Mouse (Mus musculus): ENCODE results near the gene Ncl. TPM values are rescaled to one million over a fixed set of nuclear protein-coding genes. Genes with fewer than 3 reads are reported as not detected.

Ncl gene
- polyA plus RNA-seq (2012; rRNA removed; ENCODE audit: low replicate concordance), result 4.2 and 4.9 TPM in 2 replicates

GRCm38 (mm10) chr1:86358906-86359797, at the start of gene Ncl:
TSS of gene Ncl (minus strand) at chr1:86359400.

DNA sequence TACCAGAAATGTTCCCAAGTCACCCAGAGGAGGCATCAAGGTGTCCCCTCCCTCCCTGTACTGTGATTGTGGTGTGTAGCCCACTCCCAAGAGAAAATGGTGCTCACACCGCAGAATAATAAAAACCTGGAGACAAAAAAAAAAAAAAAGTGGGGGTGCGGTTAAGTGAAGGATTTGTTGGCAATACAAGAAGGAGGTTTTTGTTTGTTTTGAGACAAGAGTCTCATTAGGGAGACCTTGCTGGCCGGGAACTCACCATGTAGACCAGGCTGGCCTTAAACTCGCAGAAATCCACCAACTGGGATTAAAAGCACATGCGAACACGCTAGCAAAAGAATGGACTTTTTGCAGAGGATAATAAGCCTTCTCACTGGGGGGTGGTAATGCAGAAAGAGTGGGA, 56.7 kb downstream of the Ncl start, which contains the start of gene B3gnt7:
B3gnt7 (plus strand) TSS at position 301 of the 400 bp plus-strand sequence.

Other genes with a start within 250 kb of the Ncl start
- gene Htr2b, start 247.4 kb downstream of the Ncl start, polyA plus RNA-seq (2012; rRNA removed; ENCODE audit: low replicate concordance), result 0.94 and 1.7 TPM in 2 replicates
- gene Gm21972, start 225.8 kb downstream of the Ncl start, polyA plus RNA-seq (2012; rRNA removed; ENCODE audit: low replicate concordance), result 0.33 TPM in 1 of 2 replicates, not detected in the other
- 1.00 and 1.8 TPM in 2 replicates for gene Armc9, start 204.6 kb downstream of the Ncl start, polyA plus RNA-seq (2012; rRNA removed; ENCODE audit: low replicate concordance)
- gene B3gnt7, start 56.6 kb downstream of the Ncl start, polyA plus RNA-seq (2012; rRNA removed; ENCODE audit: low replicate concordance), result 29.0 and 82.3 TPM in 2 replicates
- gene Nmur1, start 66.8 kb upstream of the Ncl start, polyA plus RNA-seq (2012; rRNA removed; ENCODE audit: low replicate concordance), result 6.0 and 8.6 TPM in 2 replicates
- 0.13 TPM in 1 of 2 replicates, not detected in the other for gene Tex44, start 66.9 kb upstream of the Ncl start, polyA plus RNA-seq (2012; rRNA removed; ENCODE audit: low replicate concordance)
- 900 and 1,067 TPM in 2 replicates for gene Ptma, start 167.3 kb upstream of the Ncl start, polyA plus RNA-seq (2012; rRNA removed; ENCODE audit: low replicate concordance)
- gene Pde6d, start 223.2 kb upstream of the Ncl start, polyA plus RNA-seq (2012; rRNA removed; ENCODE audit: low replicate concordance), result 5.8 and 10.1 TPM in 2 replicates
- gene Cops7b, start 223.5 kb upstream of the Ncl start, polyA plus RNA-seq (2012; rRNA removed; ENCODE audit: low replicate concordance), result 17.5 and 20.4 TPM in 2 replicates

Measured in duodenum, adult 2 months (tissue).